Mouse (Mus musculus) left cerebral cortex, adult 2 months (tissue): ENCODE data around the gene Zfp369. TPM values are rescaled to one million over a fixed set of nuclear protein-coding genes. Genes with fewer than 3 reads are reported as not detected.

Source experiments
- DNase-seq, 2 experiments: peaks; one replicate each; pipeline ENCODE4 v3.0.0; 2021 to 2022; ENCODE audit warnings: low spot score in 2 of 2, mixed read lengths in 1 of 2; ENCODE audit errors: extremely low spot score in 1 of 2
- H3K27ac ChIP-seq: fragments of 200-600 bp; 2 replicates; pipeline ENCODE4 v1.8.1; 2022
- H3K4me3 ChIP-seq: fragments of 200-600 bp; 2 replicates; pipeline ENCODE4 v1.8.1; 2022
- CTCF ChIP-seq: fragments of 200-600 bp; IDR thresholded peaks from 2 replicates; pipeline ENCODE4 v1.8.1; 2022; ENCODE audit warnings: antibody characterized with exemption, mild to moderate bottlenecking, moderate library complexity
- intact Hi-C: fragments of 180-260 bp; cut with DNase I; formaldehyde crosslinking; loops from one replicate; pipeline ENCODE4 v1.15.1; 2025
- long read RNA-seq, 2 experiments: library from polyadenylated mRNA; stranded (forward); transcript quantifications; one replicate each; pipeline ENCODE4 v2.0.0; 2021; ENCODE audit warnings: borderline mapping rate in 2 of 2
- total RNA-seq, 2 experiments: library from RNA; stranded (reverse); gene quantifications; 2 replicates each; pipeline ENCODE4 v1.2.3; 2021

The Zfp369 gene
- total RNA-seq, result 10 to 100 TPM; 62.6 to 70.3 TPM
- long read RNA-seq, experiment 1, transcript Zfp369-205 (1 exons, 1,815 nt), result major isoform, 5 of 10 reads
- long read RNA-seq, experiment 1, partial matches to known transcripts, result 2 of 10 reads
- long read RNA-seq, experiment 1, other reads (novel, unspliced or antisense), result 3 of 10 reads
- long read RNA-seq, experiment 2, partial matches to known transcripts, result 1 of 9 reads
- long read RNA-seq, experiment 2, other reads (novel, unspliced or antisense), result 4 of 9 reads

DNA sequence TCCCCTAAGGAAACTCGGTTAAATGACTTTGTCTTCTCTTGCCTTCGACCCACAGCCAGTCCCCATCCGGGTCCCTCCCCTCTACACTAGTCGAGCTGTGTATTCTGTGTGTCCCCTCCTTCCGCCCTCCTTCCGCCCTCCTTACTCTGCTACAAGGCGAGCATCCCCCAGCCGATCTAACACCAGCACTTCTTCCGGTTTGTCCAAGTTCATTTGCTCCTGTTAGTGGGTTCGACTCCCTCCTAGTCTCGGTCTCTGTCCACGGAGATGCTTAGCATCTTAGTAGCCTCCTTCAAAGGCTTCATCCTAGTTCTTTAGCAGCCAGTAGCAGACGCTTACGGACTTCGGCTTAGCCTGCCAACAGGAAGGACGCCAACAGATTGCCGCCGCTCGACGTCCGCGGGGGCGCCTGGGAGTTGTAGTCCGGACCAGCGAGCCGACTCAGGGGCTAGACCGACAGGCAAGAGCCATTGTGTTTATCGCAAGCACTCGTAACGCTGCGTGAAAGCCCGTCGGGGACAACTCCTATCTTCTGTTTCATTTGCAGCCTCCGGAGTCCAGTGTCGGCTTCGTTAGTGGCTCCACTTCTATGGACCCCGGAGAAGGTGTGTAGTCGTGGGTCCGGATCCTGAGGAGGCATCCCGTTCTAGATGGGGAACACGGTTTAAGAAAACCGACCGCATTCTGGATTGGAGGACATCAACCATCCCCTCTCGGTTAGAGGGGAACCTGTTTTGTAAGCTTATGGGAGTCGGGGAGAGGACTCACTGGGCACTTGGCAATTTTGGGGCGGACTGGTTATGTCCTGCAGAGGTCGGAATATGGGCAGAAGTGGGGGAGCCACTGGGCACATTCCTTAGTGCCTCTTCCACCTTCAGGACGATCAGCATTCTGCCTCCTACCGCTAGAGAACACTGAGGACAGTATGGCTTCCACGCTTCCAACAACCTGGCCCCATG is at the start of gene Zfp369:
TSS of gene Zfp369 (plus strand) at position 432 of the 959 bp plus-strand sequence.
- TF ChIP-seq CTCF, result peak; percentile 4
- peak; percentile 93 to 95 for DNase-seq
- H3K27ac ChIP-seq, result peak within 1 kb of the TSS; percentile 94
- peak within 1 kb of the TSS; percentile 88 for H3K4me3 ChIP-seq
- intact Hi-C loops, result loop anchor here (1.0 to 10.0 kb wide), 5 partner anchors 20 to 1626 kb away; partner anchors contain the start of genes Aaed1, Gm10767 and Mfsd14b

- intact Hi-C loops, result no loop called here
- DNase-seq, result no peak
- no peak overlapping the region for H3K27ac ChIP-seq
- H3K4me3 ChIP-seq, result no peak overlapping the region
- no peak for TF ChIP-seq CTCF
These were observed 41.4 kb upstream of the Zfp369 start for GRCm38 (mm10) chr13:65237211-65237610.

DNA sequence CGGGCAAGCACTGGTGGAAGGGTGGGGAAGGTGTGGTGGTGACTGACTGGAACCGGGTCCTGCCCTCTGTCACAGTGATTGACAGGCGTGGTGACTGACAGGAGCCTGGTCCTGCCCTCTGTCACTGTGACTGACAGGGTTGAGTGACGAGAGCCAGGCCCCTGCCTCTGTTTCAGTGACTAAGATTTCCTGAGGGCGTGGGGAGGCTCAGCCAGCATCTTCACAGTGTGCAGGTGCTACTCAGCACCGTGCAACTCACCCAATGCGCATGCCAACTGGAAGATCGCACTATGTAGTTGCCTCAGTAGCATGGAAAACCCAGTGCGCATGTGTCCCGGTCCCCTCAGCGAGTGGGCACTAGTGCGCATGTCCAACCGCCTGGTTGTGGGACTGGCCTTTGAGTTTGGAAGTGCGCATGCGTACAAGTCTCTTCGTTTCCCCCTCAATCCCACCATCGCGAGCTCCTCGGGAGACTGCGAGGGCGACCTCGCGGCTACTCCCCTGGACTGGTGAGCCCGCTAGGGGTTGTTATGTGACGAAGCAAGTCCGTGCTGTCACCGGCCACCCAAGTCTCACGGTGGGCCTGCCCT is 38.0 kb upstream of the Zfp369 start:
- Histone ChIP-seq H3K27ac (peak overlapping the region; percentile 97), H3K4me3 (peak overlapping the region; percentile 72)
- no peak for TF ChIP-seq CTCF
- DNase-seq, result peak; percentile 97
- intact Hi-C loops, result loop anchor here (1.0 to 5.0 kb wide), 5 partner anchors 38 to 923 kb away; partner anchors contain the start of genes Cdk20 and Zfp369

DNA sequence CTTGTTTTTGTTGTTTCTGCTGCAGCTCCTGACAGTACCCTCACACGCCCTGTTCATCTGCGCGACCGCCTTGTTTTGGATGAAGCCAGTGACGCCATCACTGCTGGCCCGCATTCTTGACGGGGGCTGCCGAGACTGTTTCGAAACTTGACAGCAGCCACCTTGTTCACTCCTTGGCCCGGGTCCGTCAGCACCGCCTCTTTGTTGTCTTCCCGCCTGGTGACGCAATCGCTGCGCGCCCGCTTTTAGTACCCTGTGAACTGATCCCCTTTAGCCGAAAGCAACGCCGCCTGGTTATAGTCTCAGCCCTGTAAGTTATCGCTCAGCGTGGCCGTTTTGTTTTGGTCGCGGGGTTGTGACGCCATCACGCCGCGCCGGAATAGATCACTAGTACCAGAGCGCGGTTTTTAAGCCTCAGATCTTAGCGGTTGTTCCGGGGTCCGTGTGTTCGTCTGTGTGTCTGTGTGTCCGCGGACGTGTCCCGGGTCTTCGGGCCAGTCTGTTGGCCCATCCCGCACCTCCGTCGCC is 37.5 kb upstream of the Zfp369 start:
- no peak for TF ChIP-seq CTCF
- peak; percentile 96 for DNase-seq
- Histone ChIP-seq H3K27ac (peak overlapping the region; percentile 97), H3K4me3 (peak overlapping the region; percentile 72)
- intact Hi-C loops, result loop anchor here (1.0 to 5.0 kb wide), 5 partner anchors 37 to 924 kb away; partner anchors contain the start of genes Cdk20 and Zfp369

- TF ChIP-seq CTCF, result no peak
- peak overlapping the region; percentile 25; the same call in 1 of the 2 replicates for H3K27ac ChIP-seq
- intact Hi-C loops, result loop anchor here (1.0 to 5.0 kb wide), 5 partner anchors 37 to 924 kb away; partner anchors contain the start of genes Cdk20 and Zfp369
- H3K4me3 ChIP-seq, result peak overlapping the region; percentile 72
- DNase-seq, result no peak
These were observed 36.8 kb upstream of the Zfp369 start for GRCm38 (mm10) chr13:65241627-65242318.

DNA sequence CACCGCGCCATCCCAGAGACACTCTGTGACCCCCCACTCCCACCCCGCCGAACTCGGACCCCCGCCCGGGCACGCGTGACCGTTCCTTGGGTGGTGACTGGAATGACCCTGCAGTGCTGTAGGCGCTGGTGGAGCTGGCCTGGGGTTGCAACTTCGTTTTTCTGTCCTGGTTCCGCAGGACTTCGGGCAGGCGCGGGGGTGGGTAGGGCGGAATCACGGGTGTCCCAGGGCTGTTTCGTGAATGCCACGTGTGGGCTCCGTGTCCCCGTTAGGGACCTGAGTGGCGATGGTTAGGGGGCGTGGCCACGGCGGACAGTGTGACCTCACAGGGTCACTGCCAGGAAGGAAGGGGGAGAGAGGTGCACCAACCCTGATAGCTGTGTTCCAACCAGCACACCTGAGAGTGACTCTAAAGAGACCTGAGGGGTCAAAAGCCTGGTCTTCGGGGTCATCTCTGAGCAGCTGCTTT is 36.3 kb upstream of the Zfp369 start:
- intact Hi-C loops, result loop anchor here (5.0 kb wide), 3 partner anchors 795 to 925 kb away; partner anchors contain the start of gene Cdk20
- peak in 1 of 2 experiments; percentile 22 for DNase-seq
- Histone ChIP-seq H3K4me3 (peak overlapping the region; percentile 72), H3K27ac (no peak overlapping the region)
- TF ChIP-seq CTCF, result no peak

DNA sequence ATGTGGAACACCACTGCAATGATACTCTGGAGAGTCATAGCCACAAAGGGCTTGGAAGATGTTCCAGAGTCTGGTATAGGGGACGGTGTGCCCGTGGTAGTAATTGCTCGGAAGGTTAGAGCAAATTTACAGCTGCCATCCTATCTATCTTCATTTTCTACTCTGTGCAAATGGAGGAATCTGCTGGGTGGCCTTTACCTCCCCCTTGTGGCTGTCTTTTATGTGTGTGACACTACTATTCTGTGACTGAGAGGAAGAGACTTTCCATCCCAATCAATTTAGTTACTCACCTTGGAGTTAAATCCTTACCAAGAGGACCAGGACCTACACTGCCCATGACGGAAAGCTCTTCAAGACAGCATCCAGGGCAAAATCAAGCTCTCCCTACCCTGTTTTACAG is 35.3 kb upstream of the Zfp369 start:
- H3K4me3 ChIP-seq, result no peak overlapping the region
- TF ChIP-seq CTCF, result peak; percentile 50
- DNase-seq, result no peak
- no peak overlapping the region for H3K27ac ChIP-seq
- intact Hi-C loops, result loop anchor here (5.0 kb wide), 3 partner anchors 796 to 926 kb away; partner anchors contain the start of gene Cdk20

GRCm38 (mm10) chr13:65258175-65258954 is 20.2 kb upstream of the Zfp369 start:
- peak; percentile 80 to 82 for DNase-seq
- H3K27ac ChIP-seq, result peak overlapping the region; percentile 86
- intact Hi-C loops, result loop anchor here (1.0 kb wide), 1 partner anchor 20 kb away; the partner anchor contains the start of gene Zfp369
- H3K4me3 ChIP-seq, result peak overlapping the region; percentile 44
- TF ChIP-seq CTCF, result no peak

DNA sequence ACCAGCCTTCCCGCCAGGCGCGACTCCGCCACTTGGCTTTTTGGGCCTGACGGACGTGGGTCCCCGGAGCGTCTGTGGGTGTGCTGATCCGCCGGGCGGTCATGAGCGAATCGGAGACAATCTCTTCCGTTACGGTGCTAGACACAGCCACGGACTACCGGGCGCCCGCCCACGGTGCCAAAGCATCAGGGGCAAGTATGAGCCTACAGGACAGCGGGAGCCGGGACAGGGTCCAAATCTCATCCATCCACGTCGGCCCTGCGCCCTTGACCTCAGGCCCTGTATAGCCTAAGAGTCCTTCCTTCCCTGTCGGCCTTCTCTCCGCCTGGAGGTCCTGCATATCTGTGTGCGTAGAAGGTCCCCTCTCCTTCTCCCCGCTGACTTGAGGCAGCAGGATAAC is 19.4 kb upstream of the Zfp369 start, which contains the start of gene Gm10775:
TSS of gene Gm10775 (plus strand) at position 301 of the 400 bp plus-strand sequence.
- peak within 1 kb of the TSS; percentile 86 for H3K27ac ChIP-seq
- peak; percentile 38 to 39 for DNase-seq
- no peak for TF ChIP-seq CTCF
- peak within 1 kb of the TSS; percentile 44 for H3K4me3 ChIP-seq
- intact Hi-C loops, result no loop called here

GRCm38 (mm10) chr13:65262086-65262485 is 16.5 kb upstream of the Zfp369 start:
- no peak for TF ChIP-seq CTCF
- Histone ChIP-seq H3K27ac (no peak overlapping the region), H3K4me3 (no peak overlapping the region)
- intact Hi-C loops, result no loop called here
- no peak for DNase-seq
